Mouse (Mus musculus): ENCODE results near the gene Srrt.

DNA sequence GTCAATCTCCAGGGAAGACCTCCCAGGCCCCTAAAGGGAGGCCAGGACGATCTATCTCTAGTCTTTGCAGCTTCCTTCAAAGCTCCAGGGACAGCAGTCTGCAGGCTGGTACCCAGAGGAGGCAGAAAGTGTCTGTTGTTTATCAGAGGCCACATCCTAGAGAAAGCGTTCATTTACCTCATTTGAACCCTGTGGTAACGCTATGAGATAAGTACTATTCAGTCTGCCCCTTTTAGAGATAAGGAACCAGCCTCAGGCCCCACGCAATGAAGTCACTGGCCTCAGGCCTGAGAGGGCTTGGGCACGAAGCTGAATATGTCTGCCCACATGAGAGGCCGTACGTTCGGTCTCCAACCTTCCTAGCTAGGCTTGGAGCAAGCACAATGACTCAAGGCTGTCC lies 9.9 kb upstream of the Srrt start:
- TF ChIP-seq CTCF (IDR thresholded peaks at IDR 0.05; ENCODE audit: low read depth, low read length) (no peak), POLR2A (IDR thresholded peaks at IDR 0.05; ENCODE audit: extremely low read depth, insufficient read depth, low read length) (no peak)
